Mouse (Mus musculus) layer of hippocampus, postnatal 25 days (tissue): Measurements from ENCODE around the gene Psmb11. TPM values are rescaled to one million over a fixed set of nuclear protein-coding genes. Genes with fewer than 3 reads are reported as not detected.
A peak's percentile ranks its signal among the peaks of the same experiment; 100 is the strongest.
"Not testable (repeated sequence)": the region's sequence is repeated elsewhere in the genome, so short reads cannot be mapped to it uniquely, and the experiment has no call there.

Source experiments
- DNase-seq, 2 experiments: peaks; one replicate each; pipeline ENCODE4 v3.0.0; 2022; ENCODE audit warnings: mixed read lengths in 2 of 2, low spot score in 1 of 2; ENCODE audit errors: extremely low spot score in 1 of 2
- total RNA-seq, 2 experiments: library from RNA; stranded (reverse); gene quantifications; 2 replicates each; pipeline ENCODE4 v1.2.3; 2021

Gene Psmb11
- total RNA-seq, 2 experiments from 2014 or later, result 0.16 to 0.32 TPM

DNA sequence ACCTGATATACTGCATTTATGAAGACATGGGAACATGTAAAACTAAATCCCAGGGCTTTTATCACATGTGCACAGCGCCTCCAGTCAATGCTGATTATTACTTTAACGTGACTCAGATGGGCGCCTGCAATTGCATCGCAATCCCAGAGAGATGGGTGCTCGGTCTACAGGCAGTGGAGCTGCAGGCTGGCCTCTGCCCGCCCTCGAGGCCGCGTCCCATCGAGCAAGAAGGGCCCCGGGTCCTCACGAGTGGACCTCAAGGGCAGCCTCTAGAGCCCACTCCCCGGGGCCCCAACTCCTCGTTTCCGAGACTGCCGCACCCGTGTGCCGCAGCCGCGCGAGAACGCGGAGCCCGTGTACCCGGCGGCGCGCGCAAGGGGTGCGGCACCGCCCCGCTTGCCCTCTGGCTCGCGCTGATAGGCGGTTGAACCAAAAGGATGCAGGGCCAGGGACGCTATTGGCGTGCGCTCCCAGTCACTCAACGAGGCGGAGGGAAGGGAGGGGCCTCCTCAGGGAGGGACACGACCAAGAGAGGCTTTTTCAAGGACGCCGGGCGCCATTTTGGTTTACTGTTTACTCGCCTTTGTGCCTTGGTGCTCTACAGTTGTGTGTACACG, 18.1 kb upstream of the Psmb11 start:
- DNase-seq, result peak; percentile 82 to 86

DNA sequence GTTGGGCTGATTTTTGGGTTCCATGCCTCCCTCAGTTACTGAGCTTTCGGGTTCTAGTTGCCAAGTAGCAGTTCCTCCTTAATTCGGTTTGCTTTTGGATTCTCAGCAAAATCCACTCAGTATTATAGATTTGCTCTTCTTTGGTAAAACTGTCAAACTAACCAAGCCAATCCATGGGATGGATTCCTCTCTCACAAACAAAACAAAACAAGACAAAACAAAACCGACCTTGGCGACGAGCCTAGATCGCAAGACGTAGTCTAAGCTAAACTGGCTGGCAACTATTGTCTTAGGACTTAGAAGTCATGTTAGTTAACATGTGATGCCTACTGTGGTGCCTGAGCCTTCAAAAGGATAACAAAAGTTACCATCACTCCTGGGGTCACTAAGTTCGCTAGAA, 17.5 kb upstream of the Psmb11 start:
- no peak for DNase-seq

- DNase-seq, result peak; percentile 56 to 62
Measured at GRCm38 (mm10) chr14:54605752-54606321, 15.4 kb upstream of the Psmb11 start, which contains the start of gene 4931414P19Rik. TSS of gene 4931414P19Rik (minus strand) at chr14:54605993.

DNA sequence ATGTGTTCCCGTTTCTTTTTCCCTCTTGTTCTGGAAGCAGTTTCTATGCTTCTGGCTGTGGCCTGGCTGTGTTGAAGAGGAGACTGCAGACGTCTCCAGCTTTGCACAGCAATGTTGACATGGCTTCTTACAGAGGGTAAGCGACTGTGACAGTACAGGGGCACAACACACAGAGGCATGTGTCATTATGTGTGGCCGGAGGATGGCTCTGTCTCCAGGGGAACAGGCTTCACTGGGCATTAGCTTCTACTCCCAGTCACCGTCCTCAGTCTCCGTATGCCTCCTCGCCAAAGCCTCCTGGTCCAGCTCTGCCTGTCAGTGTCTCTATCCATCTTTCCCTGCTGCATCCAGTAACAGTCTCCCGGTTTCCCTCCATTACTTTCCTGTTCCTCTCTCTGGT, 14.0 kb upstream of the Psmb11 start:
- no peak for DNase-seq

DNA sequence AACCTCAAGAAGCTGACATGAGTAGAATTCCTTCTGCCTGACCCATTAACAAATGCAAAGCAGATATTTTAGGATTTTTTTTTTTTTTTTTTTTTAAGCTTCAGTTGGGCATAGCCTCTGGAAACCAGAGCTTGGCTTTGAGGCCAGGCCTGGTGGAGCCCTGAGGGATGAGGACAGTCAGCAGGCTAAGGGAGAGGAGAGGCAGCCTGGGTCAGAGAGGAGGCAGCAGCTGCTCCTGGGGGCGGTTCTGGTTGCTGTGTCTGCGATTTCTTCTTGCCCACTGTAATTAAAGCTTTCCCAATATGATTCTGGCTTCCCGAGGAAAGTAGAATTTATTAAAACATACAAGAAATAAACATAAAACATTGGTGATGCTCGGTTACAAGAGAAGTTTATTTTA, 12.0 kb upstream of the Psmb11 start:
- no peak for DNase-seq

DNA sequence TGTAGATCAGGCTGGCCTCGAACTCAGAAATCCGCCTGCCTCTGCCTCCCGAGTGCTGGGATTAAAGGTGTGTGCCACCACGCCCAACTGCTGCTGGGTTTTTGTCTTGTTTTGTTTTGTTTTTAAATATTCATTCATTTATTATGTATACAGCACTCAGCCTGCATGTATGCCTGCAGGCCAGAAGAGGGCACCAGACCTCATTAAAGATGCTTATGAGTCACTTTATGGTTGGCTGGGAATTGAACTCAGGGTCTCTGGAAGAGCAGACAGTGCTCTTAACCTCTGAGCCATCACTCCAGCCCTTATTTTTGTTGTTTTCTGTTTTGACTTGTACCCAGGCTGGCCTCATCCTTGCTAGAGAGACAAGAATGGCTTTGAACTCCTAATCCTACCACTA, 11.3 kb upstream of the Psmb11 start:
- no peak for DNase-seq

- no peak for DNase-seq
Measured at GRCm38 (mm10) chr14:54610648-54611047, 10.6 kb upstream of the Psmb11 start.

DNA sequence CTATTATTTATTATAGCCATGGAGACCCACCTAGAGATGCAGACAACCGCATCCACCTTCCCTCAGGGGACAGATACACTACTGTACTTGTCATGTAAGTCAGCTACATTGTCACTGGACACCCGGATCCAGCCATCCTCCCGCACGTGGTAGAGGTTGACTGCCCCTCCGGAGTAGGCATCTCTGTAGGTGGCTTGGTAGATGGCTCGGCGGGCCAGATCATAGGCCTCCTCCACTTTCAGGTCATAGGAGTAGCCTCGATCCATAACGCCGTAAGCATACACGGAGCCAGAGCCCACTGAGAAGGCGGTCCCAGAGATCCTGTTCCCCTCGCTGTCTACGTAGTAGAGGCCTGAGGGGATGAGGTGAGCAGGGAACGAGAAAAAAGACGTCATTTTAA, 7.1 kb upstream of the Psmb11 start:
- DNase-seq, result not testable (repeated sequence)

DNA sequence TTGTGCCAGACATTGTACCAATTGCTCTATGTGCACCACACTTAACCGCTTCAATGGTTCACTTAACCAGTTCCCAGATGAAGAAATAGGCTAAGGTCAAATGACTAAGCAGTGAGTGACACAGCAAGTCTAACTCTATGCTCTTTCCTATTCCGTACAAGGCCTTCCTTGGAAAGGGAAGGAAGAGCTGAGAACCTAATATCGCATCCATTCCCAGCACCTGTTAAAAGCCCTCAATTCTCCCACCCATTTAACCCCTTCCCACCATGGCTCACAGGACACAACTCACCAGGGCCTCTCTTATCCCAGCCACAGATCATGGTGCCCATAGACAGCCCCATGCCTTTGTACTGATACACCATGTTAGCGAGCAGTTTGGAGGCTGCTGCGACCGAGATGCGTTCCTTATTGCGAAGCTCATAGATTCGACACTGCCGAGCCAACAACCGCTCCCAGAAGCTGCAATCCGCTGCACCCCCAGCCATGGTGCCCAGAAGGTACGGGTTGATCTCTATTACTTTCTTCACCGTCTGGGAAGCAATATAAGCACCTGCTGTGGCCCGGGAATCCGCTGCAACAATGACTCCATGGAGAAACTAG, 4.9 kb upstream of the Psmb11 start:
- no peak for DNase-seq

GRCm38 (mm10) chr14:54617152-54617896, 3.9 kb upstream of the Psmb11 start:
- no peak for DNase-seq

GRCm38 (mm10) chr14:54617897-54618365, 3.3 kb upstream of the Psmb11 start, which contains the start of gene Psmb5:
TSS of gene Psmb5 (minus strand) at chr14:54618022.
- peak; percentile 83 to 88 for DNase-seq

DNA sequence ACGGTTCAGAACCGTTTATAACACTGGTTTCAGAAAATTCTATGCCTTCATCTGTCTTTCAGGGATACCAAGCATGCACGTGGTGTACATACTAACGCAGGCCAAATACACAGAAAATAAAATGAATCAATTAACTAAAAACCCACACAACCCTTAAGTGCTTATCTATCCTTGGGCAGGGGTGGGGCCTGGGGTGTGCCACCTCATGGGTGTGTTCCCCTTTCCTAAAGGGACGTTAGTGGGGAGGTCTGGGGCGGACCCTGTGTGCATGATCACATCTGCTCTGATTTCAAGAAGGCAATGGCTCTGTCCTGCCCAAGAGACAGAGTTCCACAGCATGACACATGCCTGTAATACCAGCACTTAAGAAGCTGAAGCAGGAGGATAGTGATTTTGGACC, 2.1 kb downstream of the Psmb11 start:
- DNase-seq, result no peak

DNA sequence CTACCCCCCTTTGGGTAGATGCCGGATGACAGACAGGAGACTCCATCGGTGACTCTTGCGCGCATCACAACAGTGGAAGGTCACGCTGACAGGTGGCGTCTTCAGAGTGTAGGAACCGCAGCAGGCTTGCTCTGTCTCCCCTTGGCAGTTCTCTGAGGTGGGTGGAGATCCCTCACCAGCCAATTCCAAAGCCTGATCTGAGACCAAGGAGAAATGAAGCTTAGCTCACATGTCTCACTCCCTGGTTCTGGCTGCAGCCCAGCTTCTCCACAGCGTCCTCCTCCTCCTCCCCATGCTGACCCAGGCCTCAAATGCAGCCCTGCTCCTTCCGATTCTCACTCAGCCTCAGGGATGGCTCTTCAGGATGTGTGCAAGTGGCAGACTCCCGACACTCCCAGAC, 3.7 kb downstream of the Psmb11 start:
- DNase-seq, result no peak

DNA sequence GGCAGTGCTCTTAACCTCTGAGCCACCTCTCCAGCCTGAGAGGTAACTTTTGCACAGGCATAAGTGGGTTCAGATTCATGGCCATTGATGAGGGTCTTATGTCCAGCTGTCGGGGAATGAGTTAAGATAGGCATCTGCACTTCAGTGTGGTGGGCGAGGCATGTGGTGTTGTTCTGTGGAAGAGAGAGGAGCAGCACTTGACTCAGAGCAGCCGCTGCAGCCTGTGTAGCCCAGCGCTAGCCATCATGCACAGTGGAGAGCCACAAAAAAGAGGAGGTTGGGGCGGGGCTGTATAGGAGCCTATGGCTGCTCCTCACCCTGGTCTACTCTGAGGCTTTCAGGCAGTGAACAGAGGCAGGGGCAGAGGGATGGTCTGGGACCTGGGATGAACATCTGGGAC, 6.9 kb downstream of the Psmb11 start:
- DNase-seq, result no peak

DNA sequence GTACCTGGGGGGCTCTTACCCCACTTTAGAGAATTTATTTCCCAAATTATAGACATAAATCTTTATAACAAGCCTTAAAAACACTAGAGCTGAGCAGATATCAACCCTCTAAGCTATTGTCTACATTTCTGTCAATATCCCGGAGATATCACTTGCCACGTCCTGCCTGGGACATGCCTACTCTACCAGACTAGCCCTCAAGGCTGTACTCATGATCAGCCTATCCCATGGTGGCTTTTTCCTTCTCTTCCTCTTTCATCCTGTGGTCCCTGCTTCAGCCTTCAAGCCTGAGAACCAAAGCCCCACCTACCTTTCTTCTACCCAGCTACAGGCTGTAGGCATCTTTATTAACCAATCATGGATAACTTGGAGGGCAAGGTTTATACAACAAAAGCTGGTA, 8.6 kb downstream of the Psmb11 start:
- no peak for DNase-seq

DNA sequence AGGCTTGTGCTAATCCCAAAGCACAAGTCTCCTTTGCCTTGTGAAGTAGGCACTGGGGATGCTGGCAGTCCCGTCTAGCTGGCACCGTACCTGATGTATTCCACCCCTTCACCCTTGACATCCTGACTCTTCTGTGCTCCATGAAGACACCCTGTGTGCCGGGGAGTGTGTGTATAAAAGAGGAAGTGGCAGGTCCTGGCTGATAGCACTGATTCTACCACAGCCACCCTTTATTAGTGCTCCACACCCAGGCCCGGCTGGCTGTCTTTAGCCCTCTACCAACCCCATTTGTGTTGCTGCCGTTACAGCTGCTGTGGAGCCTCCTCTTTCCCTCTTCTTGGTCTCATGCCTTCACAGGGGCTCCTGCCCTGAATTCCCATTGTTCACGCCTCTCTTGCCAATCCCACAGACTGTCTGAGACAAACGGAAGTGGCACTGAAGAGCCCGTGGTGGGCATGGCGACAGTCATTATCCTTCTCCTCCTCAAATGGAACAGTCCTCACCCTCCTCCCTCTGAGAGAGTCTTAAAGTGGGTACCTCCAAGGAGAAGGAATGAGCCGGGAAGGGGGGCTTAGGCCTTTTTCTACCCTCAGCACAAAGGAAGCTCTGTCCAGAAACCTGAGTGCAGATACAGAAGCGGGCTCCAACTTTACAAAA, 9.5 kb downstream of the Psmb11 start:
- no peak for DNase-seq

GRCm38 (mm10) chr14:54631240-54631599, 10.0 kb downstream of the Psmb11 start:
- no peak for DNase-seq

DNA sequence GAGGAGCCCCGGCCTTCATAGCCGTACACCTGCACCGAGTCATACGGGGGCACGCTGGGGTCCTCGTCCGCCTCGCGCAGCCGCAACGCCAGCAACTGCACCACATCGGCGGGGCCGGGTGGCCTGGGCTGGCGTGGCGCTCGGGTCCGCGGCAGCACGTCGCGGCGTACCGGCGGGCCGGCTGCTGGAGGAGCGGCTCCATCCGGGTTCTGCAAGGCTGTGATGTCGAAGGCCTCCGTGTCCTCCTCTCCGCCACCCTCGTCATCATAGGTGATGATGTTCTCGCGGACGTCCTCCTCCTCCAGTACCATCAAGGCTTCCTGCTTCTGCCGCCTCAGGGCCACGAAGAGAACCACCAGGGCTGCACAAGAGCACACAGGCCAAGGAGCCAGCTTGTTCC, 11.0 kb downstream of the Psmb11 start:
- no peak for DNase-seq

DNA sequence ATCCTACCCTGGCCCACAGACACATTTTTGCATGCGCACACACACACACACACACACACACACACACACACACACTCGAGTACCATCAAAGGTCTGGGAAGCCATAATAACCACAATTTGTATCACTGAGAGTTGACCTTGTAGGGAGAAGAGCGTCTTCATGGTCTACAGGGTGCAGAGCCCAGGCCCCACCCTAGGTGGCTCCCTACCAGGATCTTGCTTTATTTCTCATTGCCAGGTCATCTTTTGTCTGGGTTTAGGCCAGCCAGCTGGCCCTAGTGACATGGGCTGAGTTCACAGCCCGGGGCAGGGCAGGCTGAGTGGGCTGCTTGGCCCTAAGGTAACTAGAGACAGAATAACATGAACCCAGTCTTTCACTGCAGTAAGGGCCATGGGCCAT, 12.9 kb downstream of the Psmb11 start:
- DNase-seq, result no peak

- peak in 1 of 2 experiments; percentile 71 for DNase-seq
Measured at GRCm38 (mm10) chr14:54636954-54637353, 15.7 kb downstream of the Psmb11 start.

- no peak for DNase-seq
Measured at GRCm38 (mm10) chr14:54638210-54638609, 17.0 kb downstream of the Psmb11 start.
